Mouse (Mus musculus) megakaryocyte-erythroid progenitor cell, adult 5-6 weeks (primary cell): Measurements from ENCODE around the gene Sppl2b. TPM values are rescaled to one million over a fixed set of nuclear protein-coding genes. Genes with fewer than 3 reads are reported as not detected.

ENCODE experiments used
- ATAC-seq: replicated peaks from 2 replicates; pipeline ENCODE4 v1.8.0; 2016; ENCODE audit warnings: mild to moderate bottlenecking, inconsistent platforms; ENCODE audit not compliant: severe bottlenecking, poor library complexity, low FRiP score, low TSS enrichment
- total RNA-seq, 2 experiments: library from RNA; stranded (forward) in 1 of 2; stranded (reverse) in 1 of 2; fragments of 200-1000, 215-1000 nt in 1 of 2; fragments of >200 nt in 1 of 2; fragmentation: Nextera tagmentation in 1 of 2; gene quantifications; 2 replicates each; pipeline ENCODE4 v1.2.3; 2014 to 2017

The Sppl2b gene
- total RNA-seq, 2 experiments from 2014 or later = 65.4 to 116 TPM

- no peak for ATAC-seq
These were observed 26.2 kb downstream of the Sppl2b start for GRCm38 (mm10) chr10:80881301-80881700.

GRCm38 (mm10) chr10:80887181-80887580 is 32.1 kb downstream of the Sppl2b start:
- ATAC-seq = peak; percentile 88

GRCm38 (mm10) chr10:80895100-80895499 is 40.0 kb downstream of the Sppl2b start:
- ATAC-seq = peak; percentile 4; the same call in 1 of the 2 replicates

GRCm38 (mm10) chr10:80895697-80896096 is 40.6 kb downstream of the Sppl2b start:
- no peak for ATAC-seq

GRCm38 (mm10) chr10:80896581-80897485 is 41.8 kb downstream of the Sppl2b start:
- no peak for ATAC-seq

GRCm38 (mm10) chr10:80897861-80898510 is 42.9 kb downstream of the Sppl2b start:
- no peak for ATAC-seq

- no peak for ATAC-seq
These were observed 44.0 kb downstream of the Sppl2b start for GRCm38 (mm10) chr10:80899074-80899473.

- ATAC-seq = no peak
These were observed 44.7 kb downstream of the Sppl2b start for GRCm38 (mm10) chr10:80899591-80900317.

GRCm38 (mm10) chr10:80900318-80901247 is 45.5 kb downstream of the Sppl2b start, which contains the start of gene Timm13:
TSS of gene Timm13 (minus strand) at chr10:80900969.
- ATAC-seq = peak; percentile 90

GRCm38 (mm10) chr10:80901409-80902272 is 46.6 kb downstream of the Sppl2b start:
- no peak for ATAC-seq

- no peak for ATAC-seq
These were observed 47.3 kb downstream of the Sppl2b start for GRCm38 (mm10) chr10:80902273-80902940.

- ATAC-seq = no peak
These were observed 48.2 kb downstream of the Sppl2b start for GRCm38 (mm10) chr10:80903282-80903681.

GRCm38 (mm10) chr10:80904004-80904693 is 49.1 kb downstream of the Sppl2b start:
- no peak for ATAC-seq

GRCm38 (mm10) chr10:80904709-80905108 is 49.6 kb downstream of the Sppl2b start:
- ATAC-seq = no peak

- no peak for ATAC-seq
These were observed 54.5 kb downstream of the Sppl2b start for GRCm38 (mm10) chr10:80909375-80910162.

GRCm38 (mm10) chr10:80911354-80911753 is 56.3 kb downstream of the Sppl2b start:
- ATAC-seq = no peak
